Mouse (Mus musculus): ENCODE measurements around the gene Olfr1195.
"Not testable (repeated sequence)": the region's sequence is repeated elsewhere in the genome, so short reads cannot be mapped to it uniquely, and the experiment has no call there.

The Olfr1195 gene

GRCm38 (mm10) chr2:88689087-88689486 lies at the start of gene Olfr1195:
Gene Olfr1195, minus strand, starts transcription at chr2:88689187.
- DNase-seq (ENCODE audit: low read depth, low spot score) = no peak

GRCm38 (mm10) chr2:88732266-88732665 lies 43.3 kb upstream of the Olfr1195 start, which contains the start of gene Olfr1197:
Gene Olfr1197, minus strand, starts transcription at chr2:88732366.
- no peak for DNase-seq (ENCODE audit: low read depth, low spot score)

GRCm38 (mm10) chr2:88704497-88704896 lies 15.5 kb upstream of the Olfr1195 start, which contains the start of gene Olfr1196:
Gene Olfr1196, minus strand, starts transcription at chr2:88704597.
- DNase-seq (ENCODE audit: low read depth, low spot score) = no peak

GRCm38 (mm10) chr2:88675328-88675727 lies 13.7 kb downstream of the Olfr1195 start, which contains the start of gene Olfr1193:
Gene Olfr1193, plus strand, starts transcription at chr2:88675628.
- not testable (repeated sequence) for DNase-seq (ENCODE audit: low read depth, low spot score)

DNA sequence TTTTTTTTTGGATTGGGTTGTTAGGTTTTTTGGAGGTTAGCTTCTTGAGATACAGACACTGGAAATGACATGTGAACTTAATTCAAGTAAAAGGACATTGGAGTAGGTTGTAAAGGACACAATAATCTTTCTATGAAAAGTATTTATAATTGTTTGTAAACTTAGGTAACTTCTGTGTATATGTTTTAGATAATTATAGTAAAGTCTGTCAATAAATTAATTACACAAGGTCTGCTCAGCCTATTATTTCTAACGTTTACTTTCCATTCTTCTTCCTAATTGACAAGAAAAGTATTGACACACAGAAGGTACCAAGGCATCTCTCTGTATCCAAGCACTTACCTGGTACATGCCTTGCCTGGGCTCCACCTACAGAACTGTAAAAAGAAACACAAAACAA lies 40.8 kb downstream of the Olfr1195 start, which contains the start of gene Olfr1192-ps1:
Olfr1192-ps1 (plus strand) TSS at position 301 of the 400 bp plus-strand sequence.
- no peak for DNase-seq (ENCODE audit: low read depth, low spot score)

- DNase-seq (ENCODE audit: low read depth, low spot score) = not testable (repeated sequence)
Observed at GRCm38 (mm10) chr2:88640242-88640641, 48.7 kb downstream of the Olfr1195 start, which contains the start of gene Olfr1191-ps1. Gene Olfr1191-ps1, plus strand, starts transcription at chr2:88640542.
